Mouse (Mus musculus) adrenal gland, postnatal 36 days (tissue): Measurements from ENCODE around the gene Cnga2. TPM values are rescaled to one million over a fixed set of nuclear protein-coding genes. Genes with fewer than 3 reads are reported as not detected.

Experiments
- DNase-seq, 2 experiments: peaks; one replicate each; pipeline ENCODE4 v3.0.0; 2021; ENCODE audit warnings: mixed read lengths in 1 of 2
- total RNA-seq, 2 experiments: library from RNA; stranded (reverse); gene quantifications; 2 replicates each; pipeline ENCODE4 v1.2.3; 2021

Gene Cnga2
- total RNA-seq, 2 experiments from 2014 or later = not detected

- DNase-seq = no peak
These were observed 56.3 kb downstream of the Cnga2 start for GRCm38 (mm10) chrX:72047918-72048317.

Other genes with a start within 250 kb of the Cnga2 start
- 10 to 100 TPM; 48.3 to 52.4 TPM for gene Vma21, start 175.9 kb upstream of the Cnga2 start, total RNA-seq
- under 1 TPM; 0.63 to 0.69 TPM for gene Gm1141, start 70.8 kb upstream of the Cnga2 start, total RNA-seq
- 10 to 100 TPM; 16.2 to 19.4 TPM for gene Prrg3, start 29.2 kb upstream of the Cnga2 start, total RNA-seq
- gene Fate1, start 18.9 kb upstream of the Cnga2 start, total RNA-seq = not detected
- not detected for gene Magea4, start 230.2 kb downstream of the Cnga2 start, total RNA-seq